Mouse (Mus musculus) hindbrain, embryonic 13.5 days (tissue): ENCODE measurements around the gene Rapgef1. TPM values are rescaled to one million over a fixed set of nuclear protein-coding genes. Genes with fewer than 3 reads are reported as not detected.

Experiments used
- ATAC-seq: fragments of 200-750 bp; cut with Nextera tagmentation; 2 replicates; pipeline ENCODE4 v1.8.0; 2017; ENCODE audit warnings: moderate TSS enrichment; ENCODE audit not compliant: low FRiP score
- H3K27ac ChIP-seq: fragments of 300-500 bp; sonication (generic); 2 replicates; pipeline ENCODE4 v1.5.1; 2015; ENCODE audit warnings: inconsistent platforms, mild to moderate bottlenecking, moderate library complexity
- H3K27me3 ChIP-seq: fragments of 300-500 bp; sonication (generic); 2 replicates; pipeline ENCODE4 v1.6.1; 2015; ENCODE audit warnings: mild to moderate bottlenecking, inconsistent platforms
- H3K36me3 ChIP-seq: fragments of 300-500 bp; sonication (generic); 2 replicates; pipeline ENCODE4 v1.6.1; 2015; ENCODE audit warnings: mild to moderate bottlenecking, inconsistent platforms
- H3K4me1 ChIP-seq: fragments of 300-500 bp; sonication (generic); replicated peaks from 2 replicates; pipeline ENCODE4 v1.6.1; 2015; ENCODE audit warnings: inconsistent platforms
- H3K4me2 ChIP-seq: fragments of 300-500 bp; sonication (generic); 2 replicates; pipeline ENCODE4 v1.6.1; 2015; ENCODE audit warnings: inconsistent platforms, mild to moderate bottlenecking, moderate library complexity
- H3K4me3 ChIP-seq: fragments of 300-500 bp; sonication (generic); 2 replicates; pipeline ENCODE4 v1.5.1; 2015; ENCODE audit warnings: mild to moderate bottlenecking, inconsistent platforms
- H3K9ac ChIP-seq: fragments of 300-500 bp; sonication (generic); 2 replicates; pipeline ENCODE4 v1.6.1; 2015; ENCODE audit warnings: mild to moderate bottlenecking, inconsistent platforms
- H3K9me3 ChIP-seq: fragments of 300-500 bp; sonication (generic); 2 replicates; pipeline ENCODE4 v1.6.1; 2016; ENCODE audit warnings: inconsistent platforms
- WGBS: fragments of 180-500 bp; shearing (Covaris S2); methylation state at CpG from one replicate; pipeline ENCODE4 v1.1.7; 2015; 5-methylcytosine and 5-hydroxymethylcytosine counted together
- polyA plus RNA-seq: library from polyadenylated mRNA; unstranded; fragments of >200 nt; fragmentation: Nextera tagmentation; extraction: Ambion mirVana; gene quantifications from 2 replicates; pipeline ENCODE4 v1.2.1, GENCODE M21; 2015

The Rapgef1 gene
- polyA plus RNA-seq, 1 experiment from 2014 or later, result 14.3 TPM

- 97% methylated on average over 7 of the region's 7 CpGs for WGBS
- no peak overlapping the region for H3K9ac ChIP-seq
- no peak overlapping the region for H3K4me3 ChIP-seq
- H3K27ac ChIP-seq, result no peak overlapping the region
- H3K4me1 ChIP-seq, result peaks cover 11% of the 10 kb centered on the region; the same call in 1 of the 2 replicates
- no peaks in the 10 kb centered on the region for H3K27me3 ChIP-seq
- no peak overlapping the region for H3K4me2 ChIP-seq
- H3K36me3 ChIP-seq, result peaks cover 19% of the 10 kb centered on the region
- H3K9me3 ChIP-seq, result no peaks in the 10 kb centered on the region
- ATAC-seq, result no peak
Measured at GRCm38 (mm10) chr2:29683261-29683999, 63.9 kb downstream of the Rapgef1 start.

DNA sequence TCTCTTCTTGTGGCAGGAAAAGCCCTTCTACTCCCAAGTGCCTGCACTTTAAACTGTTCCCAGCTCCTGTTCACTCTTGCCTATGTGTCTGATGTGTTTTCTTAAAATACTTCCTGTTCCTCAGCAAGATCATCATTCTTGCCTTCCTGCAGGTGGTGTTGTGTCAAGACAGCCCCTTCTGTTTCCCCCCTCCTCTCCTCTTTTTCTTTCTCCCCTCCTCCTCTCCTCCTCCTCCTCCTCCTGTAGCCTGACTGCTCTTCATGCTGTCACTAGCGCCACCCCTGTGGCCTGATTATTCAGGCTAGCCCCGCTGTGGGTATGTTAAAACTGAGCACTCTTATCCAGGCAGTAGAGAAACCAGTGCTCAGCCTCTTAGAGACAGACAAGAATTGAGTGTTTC is 65.0 kb downstream of the Rapgef1 start:
- Histone ChIP-seq H3K27me3 (no peaks in the 10 kb centered on the region), H3K4me2 (no peak overlapping the region), H3K9ac (no peak overlapping the region), H3K4me1 (peaks cover 6% of the 10 kb centered on the region; the same call in 1 of the 2 replicates), H3K4me3 (no peak overlapping the region), H3K36me3 (peaks cover 22% of the 10 kb centered on the region), H3K9me3 (no peaks in the 10 kb centered on the region), H3K27ac (no peak overlapping the region)
- 39% methylated on average over 2 of the region's 2 CpGs for WGBS
- ATAC-seq, result no peak

DNA sequence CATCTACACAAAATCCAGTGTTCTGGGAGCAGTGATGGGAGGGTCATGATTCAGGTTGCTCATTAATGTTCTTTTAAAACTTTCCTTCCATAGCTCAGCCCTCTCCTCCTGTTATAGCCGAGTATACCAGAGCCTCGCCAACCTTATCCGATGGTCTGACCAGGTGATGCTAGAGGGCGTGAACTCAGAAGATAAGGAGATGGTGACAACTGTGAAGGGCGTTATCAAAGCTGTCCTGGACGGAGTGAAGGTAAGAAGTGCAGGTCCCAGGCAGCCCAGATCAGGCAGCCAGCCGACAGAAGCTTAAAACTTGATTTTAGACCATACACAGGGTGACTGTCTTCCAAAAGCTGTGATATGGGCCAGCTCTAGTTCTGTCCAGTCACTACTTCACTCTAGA is 69.5 kb downstream of the Rapgef1 start:
- Histone ChIP-seq H3K4me2 (no peak overlapping the region), H3K27me3 (no peaks in the 10 kb centered on the region), H3K4me1 (peaks cover under 1% of the 10 kb centered on the region; the same call in 1 of the 2 replicates), H3K4me3 (no peak overlapping the region), H3K36me3 (peaks cover 63% of the 10 kb centered on the region), H3K9ac (no peak overlapping the region), H3K27ac (no peak overlapping the region), H3K9me3 (no peaks in the 10 kb centered on the region)
- 91% methylated on average over 7 of the region's 7 CpGs for WGBS
- ATAC-seq, result no peak

DNA sequence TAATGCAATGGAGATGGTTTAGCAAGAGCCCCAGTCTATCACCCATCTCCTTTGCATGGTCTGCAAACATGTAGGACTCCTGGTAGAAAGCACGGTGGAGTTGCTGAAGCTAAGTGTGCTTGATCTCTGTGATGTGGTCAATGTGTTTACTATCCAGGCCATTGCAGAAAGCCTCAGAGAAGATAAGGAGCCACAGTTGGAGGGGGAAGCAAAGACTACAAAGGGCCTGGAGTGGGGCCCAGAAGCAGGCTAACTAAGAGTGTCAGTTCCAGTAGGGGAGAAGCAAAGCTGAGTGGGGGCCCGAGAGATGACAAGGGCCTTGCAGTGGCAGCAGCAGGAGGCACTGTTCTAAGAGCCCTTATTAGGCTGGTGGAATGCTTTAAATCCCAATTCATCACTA is 70.0 kb downstream of the Rapgef1 start:
- H3K4me1 ChIP-seq, result no peaks in the 10 kb centered on the region
- no peak overlapping the region for H3K4me2 ChIP-seq
- no peak for ATAC-seq
- peaks cover 68% of the 10 kb centered on the region for H3K36me3 ChIP-seq
- H3K9me3 ChIP-seq, result no peaks in the 10 kb centered on the region
- H3K9ac ChIP-seq, result no peak overlapping the region
- no peak overlapping the region for H3K27ac ChIP-seq
- no peak overlapping the region for H3K4me3 ChIP-seq
- WGBS, result 84% methylated on average over 2 of the region's 2 CpGs
- no peaks in the 10 kb centered on the region for H3K27me3 ChIP-seq

DNA sequence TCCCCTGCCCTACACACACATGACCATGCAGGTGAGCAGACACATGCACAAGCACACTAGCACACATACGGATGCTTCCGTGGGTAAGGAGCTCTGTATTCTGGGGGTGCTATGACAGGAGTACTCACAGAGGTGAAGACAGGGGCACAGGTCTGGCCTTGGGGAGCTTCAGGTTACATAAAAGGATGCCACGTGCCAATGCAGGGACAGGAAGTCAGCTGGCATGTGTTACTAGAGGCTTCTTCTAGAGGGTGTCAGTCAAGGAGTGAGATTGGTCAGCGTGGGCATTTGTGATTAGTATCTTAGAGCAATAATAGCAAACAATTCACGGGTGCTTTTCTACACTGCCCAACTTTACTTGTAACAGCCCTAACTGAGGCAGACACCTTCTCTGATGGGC is 71.5 kb downstream of the Rapgef1 start:
- Histone ChIP-seq H3K4me3 (no peak overlapping the region), H3K4me2 (no peak overlapping the region), H3K9me3 (no peaks in the 10 kb centered on the region), H3K4me1 (no peaks in the 10 kb centered on the region), H3K36me3 (peaks cover 78% of the 10 kb centered on the region), H3K27me3 (no peaks in the 10 kb centered on the region), H3K9ac (no peak overlapping the region), H3K27ac (no peak overlapping the region)
- no peak for ATAC-seq
- 88% methylated on average over 5 of the region's 5 CpGs for WGBS

DNA sequence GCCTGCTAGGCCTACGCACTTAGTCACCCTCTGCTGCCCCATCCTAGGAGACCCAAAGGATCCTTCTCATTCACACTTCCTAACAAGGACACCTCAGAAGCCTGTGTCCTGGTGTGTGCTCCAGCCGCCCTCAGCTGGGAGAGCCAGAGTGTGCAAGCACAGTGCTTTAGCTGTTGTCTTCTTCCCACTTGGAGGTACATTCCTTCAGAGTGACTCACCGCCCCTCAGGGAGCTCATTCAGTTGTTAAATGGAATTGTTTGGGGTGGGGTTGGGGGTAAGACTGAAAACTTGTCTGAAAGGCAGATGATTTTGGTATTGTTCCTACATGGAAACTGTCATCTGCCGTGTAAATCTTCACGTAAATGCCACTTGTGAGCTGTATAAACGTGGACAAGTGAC is 72.0 kb downstream of the Rapgef1 start:
- H3K4me3 ChIP-seq, result no peak overlapping the region
- no peaks in the 10 kb centered on the region for H3K27me3 ChIP-seq
- H3K9me3 ChIP-seq, result no peaks in the 10 kb centered on the region
- H3K4me2 ChIP-seq, result no peak overlapping the region
- H3K9ac ChIP-seq, result no peak overlapping the region
- no peaks in the 10 kb centered on the region for H3K4me1 ChIP-seq
- H3K36me3 ChIP-seq, result peaks cover 78% of the 10 kb centered on the region
- 72% methylated on average over 6 of the region's 6 CpGs for WGBS
- no peak overlapping the region for H3K27ac ChIP-seq
- no peak for ATAC-seq

DNA sequence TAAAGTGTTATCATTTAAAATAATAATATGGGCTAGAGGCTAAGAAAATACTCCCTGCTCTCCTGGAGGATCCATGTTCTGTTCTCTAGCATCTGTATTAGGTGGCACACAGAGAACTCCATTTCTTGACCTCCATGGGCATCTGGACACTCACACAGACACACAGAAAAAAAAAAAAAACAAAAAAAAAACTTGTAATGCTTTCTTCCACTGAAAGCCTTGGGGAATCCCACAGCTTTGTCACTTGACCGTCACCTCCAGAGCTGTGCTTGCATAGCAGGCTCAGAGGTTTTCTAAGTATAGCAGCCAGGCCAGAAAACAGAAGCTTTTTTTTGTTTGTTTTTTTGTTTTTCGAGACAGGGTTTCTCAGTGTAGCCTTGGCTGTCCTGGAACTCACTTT is 72.7 kb downstream of the Rapgef1 start:
- H3K36me3 ChIP-seq, result peaks cover 76% of the 10 kb centered on the region
- no peak for ATAC-seq

DNA sequence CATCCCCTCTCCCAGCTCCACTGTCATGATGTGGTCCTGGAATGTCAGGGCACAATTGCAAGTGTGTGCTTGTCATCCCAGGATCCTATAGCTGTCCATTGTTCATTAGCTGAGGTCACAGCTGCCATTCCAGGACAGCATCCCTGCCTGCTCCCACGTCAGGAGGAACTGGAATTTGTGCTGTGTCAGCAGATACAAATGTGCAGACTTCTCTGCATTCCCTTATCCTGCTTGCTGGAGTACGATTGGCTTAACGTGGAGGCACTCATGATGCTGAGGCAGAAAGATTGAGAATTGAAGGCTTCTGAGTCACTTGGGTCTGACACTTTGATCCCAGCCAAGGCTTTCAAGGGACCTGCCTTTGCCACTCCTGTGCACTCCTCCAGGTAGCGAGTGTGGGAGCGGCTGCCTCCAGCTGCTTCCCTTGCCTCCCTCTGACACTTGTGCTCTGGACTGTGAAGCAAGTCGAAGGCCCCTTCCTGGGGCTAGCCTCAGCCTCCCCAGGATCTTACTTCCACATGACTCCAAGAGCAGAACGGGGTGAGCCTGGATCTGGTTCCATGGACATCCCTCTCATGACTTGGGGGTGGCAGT is 76.8 kb downstream of the Rapgef1 start:
- Histone ChIP-seq H3K4me2 (no peak overlapping the region), H3K9me3 (no peaks in the 10 kb centered on the region), H3K27me3 (no peaks in the 10 kb centered on the region), H3K36me3 (peaks cover 81% of the 10 kb centered on the region), H3K4me3 (no peak overlapping the region), H3K9ac (no peak overlapping the region), H3K27ac (no peak overlapping the region), H3K4me1 (no peaks in the 10 kb centered on the region)
- no peak for ATAC-seq
- 82% methylated on average over 7 of the region's 7 CpGs for WGBS

More for the DNA sequence above, 72.7 kb downstream of the Rapgef1 start:
- no peak overlapping the region for H3K4me2 ChIP-seq
- no peak overlapping the region for H3K4me3 ChIP-seq
- no peak overlapping the region for H3K27ac ChIP-seq
- no peaks in the 10 kb centered on the region for H3K9me3 ChIP-seq
- H3K27me3 ChIP-seq, result no peaks in the 10 kb centered on the region
- 94% methylated on average over 2 of the region's 2 CpGs for WGBS
- H3K9ac ChIP-seq, result no peak overlapping the region
- no peaks in the 10 kb centered on the region for H3K4me1 ChIP-seq

GRCm38 (mm10) chr2:29698421-29699290 is 79.1 kb downstream of the Rapgef1 start:
- Histone ChIP-seq H3K36me3 (peaks cover 80% of the 10 kb centered on the region), H3K9me3 (no peaks in the 10 kb centered on the region), H3K4me1 (no peaks in the 10 kb centered on the region), H3K4me3 (no peak overlapping the region), H3K9ac (no peak overlapping the region), H3K27ac (no peak overlapping the region), H3K27me3 (no peaks in the 10 kb centered on the region), H3K4me2 (no peak overlapping the region)
- WGBS, result 93% methylated on average over 6 of the region's 6 CpGs
- no peak for ATAC-seq

- no peaks in the 10 kb centered on the region for H3K9me3 ChIP-seq
- H3K4me3 ChIP-seq, result no peak overlapping the region
- no peak overlapping the region for H3K27ac ChIP-seq
- H3K9ac ChIP-seq, result no peak overlapping the region
- ATAC-seq, result no peak
- H3K4me2 ChIP-seq, result no peak overlapping the region
- H3K36me3 ChIP-seq, result peaks cover 84% of the 10 kb centered on the region
- H3K4me1 ChIP-seq, result no peaks in the 10 kb centered on the region
- H3K27me3 ChIP-seq, result no peaks in the 10 kb centered on the region
Measured at GRCm38 (mm10) chr2:29700898-29701297, 81.4 kb downstream of the Rapgef1 start.

- no peak for ATAC-seq
- H3K27ac ChIP-seq, result no peak overlapping the region
- no peaks in the 10 kb centered on the region for H3K9me3 ChIP-seq
- H3K4me2 ChIP-seq, result no peak overlapping the region
- H3K27me3 ChIP-seq, result no peaks in the 10 kb centered on the region
- H3K36me3 ChIP-seq, result peaks cover 83% of the 10 kb centered on the region
- WGBS, result 90% methylated on average over 6 of the region's 6 CpGs
- no peak overlapping the region for H3K9ac ChIP-seq
- H3K4me3 ChIP-seq, result no peak overlapping the region
- H3K4me1 ChIP-seq, result no peaks in the 10 kb centered on the region
Measured at GRCm38 (mm10) chr2:29701393-29701792, 81.9 kb downstream of the Rapgef1 start.

DNA sequence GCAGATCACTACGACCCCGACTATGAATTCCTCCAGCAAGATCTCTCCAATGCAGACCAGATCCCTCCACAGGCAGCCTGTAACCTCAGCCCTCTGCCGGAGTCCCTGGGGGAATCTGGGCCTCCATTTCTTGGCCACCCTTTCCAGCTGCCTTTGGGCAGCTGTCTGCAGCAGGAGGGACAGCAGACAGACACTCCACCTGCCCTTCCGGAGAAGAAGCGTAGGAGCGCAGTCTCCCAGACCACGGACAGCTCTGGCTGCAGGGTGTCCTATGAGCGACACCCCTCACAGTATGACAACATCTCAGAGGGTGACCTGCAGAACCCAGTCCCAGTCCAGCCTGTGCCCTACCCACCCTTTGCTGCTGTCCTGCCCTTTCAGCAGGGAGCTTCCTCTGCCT is 82.7 kb downstream of the Rapgef1 start:
- 95% methylated on average over 8 of the region's 8 CpGs for WGBS
- ATAC-seq, result no peak
- peaks cover 89% of the 10 kb centered on the region for H3K36me3 ChIP-seq

More for the DNA sequence above, 82.7 kb downstream of the Rapgef1 start:
- H3K4me1 ChIP-seq, result peaks cover 5% of the 10 kb centered on the region; the same call in 1 of the 2 replicates
- no peak overlapping the region for H3K4me2 ChIP-seq
- H3K9me3 ChIP-seq, result no peaks in the 10 kb centered on the region
- no peaks in the 10 kb centered on the region for H3K27me3 ChIP-seq
- no peak overlapping the region for H3K9ac ChIP-seq
- no peak overlapping the region for H3K27ac ChIP-seq
- H3K4me3 ChIP-seq, result no peak overlapping the region
